9 mouse cellular contexts compared by ENCODE assay signal in genomic region chr11:117284721-117285605, GRCm38 (mm10).
A peak's percentile ranks its signal among the peaks of the same experiment; 100 is the strongest.
DNase-seq lines count a peak whose midpoint lies in the region; ATAC-seq and TF ChIP-seq lines count a peak whose summit lies in the region.
"Had no signal": no experiment of that assay in that cellular context is flagged by ENCODE, and none has a peak within 500 bp of the region (broad histone marks: within the 10 kb centered on the region; RNA-seq: fewer than 3 reads in every experiment).

No protein-coding gene starts in this region.

- no peak for TF ChIP-seq CTCF in cortical plate, adult 2 months (IDR thresholded peaks at IDR 0.05; ENCODE audit: extremely low read depth, insufficient read depth, low read length)
- no peak for TF ChIP-seq CTCF in lung, postnatal 0 days (IDR thresholded peaks at IDR 0.05)

- H3K4me3 ChIP-seq in heart, embryonic 12.5 days = no peak overlapping the region
- no peak overlapping the region for H3K4me3 ChIP-seq in cortical plate, adult 2 months (ENCODE audit: insufficient read depth, low read length)
- no peak overlapping the region for H3K4me3 ChIP-seq in hindbrain, embryonic 13.5 days
- H3K4me3 ChIP-seq in limb, embryonic 15.5 days = no peak overlapping the region
- no peak overlapping the region for H3K4me3 ChIP-seq in lung, postnatal 0 days (ENCODE audit: low read depth, low read length)

- H3K27me3 ChIP-seq in heart, embryonic 12.5 days (replicated peaks) = no peaks in the 10 kb centered on the region
- no peaks in the 10 kb centered on the region for H3K27me3 ChIP-seq in hindbrain, embryonic 13.5 days
- no peaks in the 10 kb centered on the region for H3K27me3 ChIP-seq in limb, embryonic 15.5 days
- no peaks in the 10 kb centered on the region for H3K27me3 ChIP-seq in lung, postnatal 0 days (replicated peaks; ENCODE audit: insufficient read depth, low read length)
- H3K27me3 ChIP-seq: Patski had no signal

- H3K27ac ChIP-seq in heart, embryonic 12.5 days (ENCODE audit: poor library complexity, severe bottlenecking) = peak overlapping the region; percentile 42
- H3K27ac ChIP-seq in cortical plate, adult 2 months (ENCODE audit: insufficient read depth, low read length) = 0 out of 2 replicates have a peak overlapping the region, but pooled peaks have one; percentile 26
- H3K27ac ChIP-seq in hindbrain, embryonic 13.5 days = peak overlapping the region; percentile 63
- peak overlapping the region; percentile 83 for H3K27ac ChIP-seq in limb, embryonic 15.5 days
- no peak overlapping the region for H3K27ac ChIP-seq in lung, postnatal 0 days (ENCODE audit: low read length)

- H3K4me1 ChIP-seq in heart, embryonic 12.5 days (replicated peaks) = peaks cover 59% of the 10 kb centered on the region
- H3K4me1 ChIP-seq in cortical plate, adult 2 months (ENCODE audit: control insufficient read depth, insufficient read depth, low read length) = no peaks in the 10 kb centered on the region
- H3K4me1 ChIP-seq in hindbrain, embryonic 13.5 days (replicated peaks) = peaks cover 63% of the 10 kb centered on the region
- H3K4me1 ChIP-seq in limb, embryonic 15.5 days = peaks cover 68% of the 10 kb centered on the region
- peaks cover 16% of the 10 kb centered on the region for H3K4me1 ChIP-seq in lung, postnatal 0 days (ENCODE audit: insufficient read depth, low read depth, low read length)

- H3K9ac ChIP-seq in heart, embryonic 12.5 days = peak overlapping the region; percentile 30; the same call in 1 of the 2 replicates
- no peak overlapping the region for H3K9ac ChIP-seq in hindbrain, embryonic 13.5 days
- no peak overlapping the region for H3K9ac ChIP-seq in limb, embryonic 15.5 days
- H3K9ac ChIP-seq in lung, postnatal 0 days (replicated peaks; ENCODE audit: low read depth) = no peak overlapping the region

- WGBS in heart, embryonic 12.5 days = 55% methylated on average over 19 of the region's 19 CpGs
- 35% methylated on average over 19 of the region's 19 CpGs for WGBS in hindbrain, embryonic 13.5 days
- WGBS in limb, embryonic 15.5 days = 35% methylated on average over 19 of the region's 19 CpGs
- WGBS in lung, postnatal 0 days = 50% methylated on average over 19 of the region's 19 CpGs

- H3K4me2 ChIP-seq in heart, embryonic 12.5 days = no peak overlapping the region
- no peak overlapping the region for H3K4me2 ChIP-seq in hindbrain, embryonic 13.5 days
- peak overlapping the region; percentile 12; the same call in 1 of the 2 replicates for H3K4me2 ChIP-seq in limb, embryonic 15.5 days
- H3K4me2 ChIP-seq in lung, postnatal 0 days (replicated peaks; ENCODE audit: low read depth, low read length) = no peak overlapping the region

- DNase-seq in heart, postnatal 36 days = no peak
- DNase-seq in yolk sac, embryonic 10.5 days (ENCODE audit: low spot score) = peak; percentile 53
- no peak for DNase-seq in thymus, postnatal 0 days (ENCODE audit: low spot score)
- no peak for DNase-seq in lung, postnatal 0 days (ENCODE audit: low spot score)

- 0 out of 2 replicates have a peak, but pooled peaks have one; percentile 18 for ATAC-seq in heart, embryonic 12.5 days (ENCODE audit: insufficient number of reproducible peaks, low FRiP score)
- ATAC-seq in hindbrain, embryonic 13.5 days (ENCODE audit: low FRiP score) = no peak
- no peak for ATAC-seq in limb, embryonic 15.5 days (ENCODE audit: insufficient number of reproducible peaks, low FRiP score, low TSS enrichment, low read depth)
- ATAC-seq in lung, postnatal 0 days = no peak
- ATAC-seq: Patski had no signal

- TF ChIP-seq EP300 in lung, postnatal 0 days (IDR thresholded peaks at IDR 0.05) = no peak

- no peaks in the 10 kb centered on the region for H3K9me3 ChIP-seq in heart, embryonic 12.5 days (replicated peaks)
- H3K9me3 ChIP-seq in hindbrain, embryonic 13.5 days = no peaks in the 10 kb centered on the region
- H3K9me3 ChIP-seq in limb, embryonic 15.5 days = no peaks in the 10 kb centered on the region
- no peaks in the 10 kb centered on the region for H3K9me3 ChIP-seq in lung, postnatal 0 days (ENCODE audit: low read length)

- intact Hi-C loops in heart, postnatal 36 days (cut with DNase I) = loop anchor here (2.0 kb wide), 1 partner anchor 22 kb away; no protein-coding TSS in a partner anchor

- peaks cover 5% of the 10 kb centered on the region; the same call in 1 of the 2 replicates for H3K36me3 ChIP-seq in heart, embryonic 12.5 days
- H3K36me3 ChIP-seq in hindbrain, embryonic 13.5 days = no peaks in the 10 kb centered on the region
- H3K36me3 ChIP-seq in limb, embryonic 15.5 days = peaks cover 11% of the 10 kb centered on the region; the same call in 1 of the 2 replicates
- no peaks in the 10 kb centered on the region for H3K36me3 ChIP-seq in lung, postnatal 0 days (ENCODE audit: insufficient read depth, low read length)

- TF ChIP-seq POLR2A in cortical plate, adult 2 months (IDR thresholded peaks at IDR 0.05; ENCODE audit: extremely low read depth, insufficient read depth, low read length) = no peak
